Mouse (Mus musculus): ENCODE results near the gene Vmn2r45.
"Not testable (repeated sequence)": the region's sequence is repeated elsewhere in the genome, so short reads cannot be mapped to it uniquely, and the experiment has no call there.

Vmn2r45 gene

DNA sequence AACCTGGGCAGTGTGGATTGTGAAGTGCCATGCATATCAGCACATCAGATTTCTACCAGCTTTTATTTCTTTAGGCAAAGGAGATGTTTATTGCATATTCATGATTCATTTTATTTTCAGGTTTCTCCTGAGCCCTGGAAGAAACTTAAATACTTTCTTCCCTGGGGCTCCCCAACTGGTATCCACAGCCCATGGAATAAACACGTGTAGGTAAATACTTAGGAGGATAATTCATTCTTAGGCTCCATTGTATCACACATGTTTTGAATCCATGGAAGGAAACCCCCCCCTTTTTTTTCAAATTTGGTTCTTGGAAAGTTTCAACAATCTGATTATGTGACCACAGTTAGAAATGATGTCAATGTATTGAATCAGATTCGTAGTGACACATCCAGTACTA lies at the start of gene Vmn2r45:
Gene Vmn2r45, minus strand, starts transcription at position 101 of the 400 bp plus-strand sequence.
- not testable (repeated sequence) for DNase-seq (ENCODE audit: low spot score)
